Comparison of ENCODE assay signal across 21 mouse cellular contexts in genomic region chr16:96258429-96258828, GRCm38 (mm10). TPM values are rescaled to one million over a fixed set of nuclear protein-coding genes. Genes with fewer than 3 reads are reported as not detected.
DNase-seq lines count a peak whose midpoint lies in the region; ATAC-seq and TF ChIP-seq lines count a peak whose summit lies in the region.
"Had no signal": no experiment of that assay in that cellular context is flagged by ENCODE, and none has a peak within 500 bp of the region (broad histone marks: within the 10 kb centered on the region; RNA-seq: fewer than 3 reads in every experiment).

No protein-coding gene starts in this region.

- DNase-seq in right cerebral cortex, postnatal 25 days, result peak; percentile 2
- no peak for DNase-seq in right cerebral cortex, postnatal 4 days
- peak; percentile 77 for DNase-seq in kidney, adult 9 months
- DNase-seq in kidney, postnatal 10 days, result peak; percentile 27
- peak; percentile 4 for DNase-seq in stomach, postnatal 0 days (ENCODE audit: low spot score)
- no peak for DNase-seq in left cerebral cortex, adult 18-20 months (ENCODE audit: low spot score in 2 of 2)
- DNase-seq: adrenal gland, postnatal 10 days; cerebellum, adult 11-12 months; cerebellum, adult 9-11 months; cerebellum, postnatal 36 days; gastrocnemius, postnatal 10 days; heart, adult 18-20 months had no signal

- H3K4me1 ChIP-seq in stomach, postnatal 0 days (replicated peaks; ENCODE audit: control insufficient read depth, insufficient read depth), result no peaks in the 10 kb centered on the region
- no peaks in the 10 kb centered on the region for H3K4me1 ChIP-seq in midbrain, embryonic 13.5 days (replicated peaks)
- H3K4me1 ChIP-seq: embryonic facial prominence, embryonic 13.5 days; forebrain, embryonic 12.5 days; hindbrain, embryonic 10.5 days had no signal

- no peak overlapping the region for H3K4me3 ChIP-seq in stomach, postnatal 0 days (ENCODE audit: low read depth, low read length)
- H3K4me3 ChIP-seq in midbrain, embryonic 13.5 days (replicated peaks), result no peak overlapping the region
- H3K4me3 ChIP-seq: embryonic facial prominence, embryonic 13.5 days; forebrain, embryonic 12.5 days; hindbrain, embryonic 10.5 days had no signal

- H3K27ac ChIP-seq in stomach, postnatal 0 days (replicated peaks), result no peak overlapping the region
- H3K27ac ChIP-seq in midbrain, embryonic 13.5 days, result no peak overlapping the region
- H3K27ac ChIP-seq: embryonic facial prominence, embryonic 13.5 days; forebrain, embryonic 12.5 days; hindbrain, embryonic 10.5 days had no signal

- no peaks in the 10 kb centered on the region for H3K9me3 ChIP-seq in stomach, postnatal 0 days (ENCODE audit: control insufficient read depth, low read length)
- no peaks in the 10 kb centered on the region for H3K9me3 ChIP-seq in midbrain, embryonic 13.5 days
- H3K9me3 ChIP-seq: embryonic facial prominence, embryonic 13.5 days; forebrain, embryonic 12.5 days; G1E; hindbrain, embryonic 10.5 days had no signal

- no peak for TF ChIP-seq EP300 in stomach, postnatal 0 days (optimal IDR thresholded peaks at IDR 0.05)

- H3K27me3 ChIP-seq in stomach, postnatal 0 days (ENCODE audit: control insufficient read depth, insufficient read depth, low read length), result no peaks in the 10 kb centered on the region
- no peaks in the 10 kb centered on the region for H3K27me3 ChIP-seq in midbrain, embryonic 13.5 days
- H3K27me3 ChIP-seq: embryonic facial prominence, embryonic 13.5 days; forebrain, embryonic 12.5 days had no signal

- WGBS in stomach, postnatal 0 days, result 79% methylated on average over 8 of the region's 8 CpGs
- 90% methylated on average over 8 of the region's 8 CpGs for WGBS in midbrain, embryonic 13.5 days

- ATAC-seq in stomach, postnatal 0 days (ENCODE audit: low FRiP score, low TSS enrichment), result no peak
- ATAC-seq in inflammation-experienced regulatory T-cells, adult 6 months, result no peak
- no peak for ATAC-seq in midbrain, embryonic 13.5 days
- ATAC-seq: forebrain, embryonic 16.5 days had no signal

- H3K9ac ChIP-seq in stomach, postnatal 0 days (ENCODE audit: low read length), result no peak overlapping the region
- H3K9ac ChIP-seq in midbrain, embryonic 13.5 days (replicated peaks), result no peak overlapping the region
- H3K9ac ChIP-seq: embryonic facial prominence, embryonic 13.5 days; forebrain, embryonic 12.5 days had no signal

- H3K4me2 ChIP-seq in stomach, postnatal 0 days (replicated peaks; ENCODE audit: low read depth), result no peak overlapping the region
- no peak overlapping the region for H3K4me2 ChIP-seq in midbrain, embryonic 13.5 days (replicated peaks)
- H3K4me2 ChIP-seq: embryonic facial prominence, embryonic 13.5 days; forebrain, embryonic 12.5 days; heart, embryonic 11.5 days had no signal

- TF ChIP-seq CTCF in stomach, postnatal 0 days (IDR thresholded peaks at IDR 0.05; ENCODE audit: low read depth), result no peak

- no peaks in the 10 kb centered on the region for H3K36me3 ChIP-seq in stomach, postnatal 0 days (ENCODE audit: control insufficient read depth, insufficient read depth, low read length)
- H3K36me3 ChIP-seq in midbrain, embryonic 13.5 days, result no peaks in the 10 kb centered on the region
- H3K36me3 ChIP-seq: embryonic facial prominence, embryonic 13.5 days; forebrain, embryonic 12.5 days; G1E; hindbrain, embryonic 10.5 days had no signal

RNA-seq across cellular contexts. Expression of gene B3galt5, which starts 22.8 kb away (rescaled TPM):
- polyA plus RNA-seq in stomach, postnatal 0 days (2015; fragmentation: Nextera tagmentation; extraction: Ambion mirVana), result 8.7 and 10.6 TPM in 2 replicates
- 1 to 10 TPM in 2 of 3 experiments, under 1 TPM in 1; 0.65 to 5.3 (median 3.9) TPM for polyA plus RNA-seq in inflammation-experienced regulatory T-cells, adult 6 months (2017; shearing (Covaris generic))
- 10 to 100 TPM; 19.7 to 23.3 TPM for total RNA-seq in left cerebral cortex, adult 18-20 months (2021)
- 1.5 and 1.6 TPM in 2 replicates for polyA plus RNA-seq in midbrain, embryonic 13.5 days (2015; fragmentation: Nextera tagmentation; extraction: Ambion mirVana)
- total RNA-seq: heart, adult 18-20 months; heart, postnatal 25 days had no signal
- polyA plus RNA-seq: G1E had no signal

RNA-seq across cellular contexts. Expression of gene Sh3bgr, which starts 58.2 kb away (rescaled TPM):
- polyA plus RNA-seq in stomach, postnatal 0 days (2015; fragmentation: Nextera tagmentation; extraction: Ambion mirVana), result 32.1 and 35.6 TPM in 2 replicates
- polyA plus RNA-seq in inflammation-experienced regulatory T-cells, adult 6 months (2017; shearing (Covaris generic)), result not detected
- 1 to 10 TPM in 1 of 2 experiments, under 1 TPM in 1; 0.63 to 1.1 TPM for total RNA-seq in left cerebral cortex, adult 18-20 months (2021)
- polyA plus RNA-seq in midbrain, embryonic 13.5 days (2015; fragmentation: Nextera tagmentation; extraction: Ambion mirVana), result 1.3 and 1.7 TPM in 2 replicates
- total RNA-seq: G1E had no signal
- polyA plus RNA-seq: G1E had no signal

Comparison
In these comparisons a context has a peak if more than half of its experiments do, and no peak if none do; other contexts are left out.
1. DNase-seq: peak in right cerebral cortex, postnatal 25 days (single experiment), kidney, adult 9 months (single experiment), kidney, postnatal 10 days (single experiment) and stomach, postnatal 0 days (single experiment); none in right cerebral cortex, postnatal 4 days (single experiment) and left cerebral cortex, adult 18-20 months (0 of 2).
2. RNA of gene Sh3bgr, which starts 58.2 kb away (polyA plus RNA-seq): 32.1 to 35.6 TPM in stomach, postnatal 0 days; 1.3 to 1.7 TPM in midbrain, embryonic 13.5 days and not detected in inflammation-experienced regulatory T-cells, adult 6 months; every median in the first group is over 10 times any median in the second.